Mouse (Mus musculus): Measurements from ENCODE around the gene Ddi2.

The Ddi2 gene

GRCm38 (mm10) chr4:141651944-141652343 is 71.3 kb downstream of the Ddi2 start:
- DNase-seq, result no peak

GRCm38 (mm10) chr4:141651286-141651685 is 71.9 kb downstream of the Ddi2 start:
- no peak for DNase-seq

GRCm38 (mm10) chr4:141649244-141649643 is 74.0 kb downstream of the Ddi2 start:
- DNase-seq, result peak; percentile 67

- no peak for DNase-seq
Observed at GRCm38 (mm10) chr4:141648262-141648661, 75.0 kb downstream of the Ddi2 start.

GRCm38 (mm10) chr4:141647187-141647586 is 76.0 kb downstream of the Ddi2 start:
- DNase-seq, result no peak

GRCm38 (mm10) chr4:141645988-141646387 is 77.2 kb downstream of the Ddi2 start:
- no peak for DNase-seq

- peak; percentile 39 for DNase-seq
Observed at GRCm38 (mm10) chr4:141643118-141643855, 79.9 kb downstream of the Ddi2 start.

GRCm38 (mm10) chr4:141641961-141642811 is 81.0 kb downstream of the Ddi2 start:
- no peak for DNase-seq

- no peak for DNase-seq
Observed at GRCm38 (mm10) chr4:141641353-141641771, 81.9 kb downstream of the Ddi2 start.

- no peak for DNase-seq
Observed at GRCm38 (mm10) chr4:141639474-141639873, 83.7 kb downstream of the Ddi2 start.

GRCm38 (mm10) chr4:141636693-141637092 is 86.5 kb downstream of the Ddi2 start:
- DNase-seq, result no peak

- DNase-seq, result no peak
Observed at GRCm38 (mm10) chr4:141635991-141636390, 87.2 kb downstream of the Ddi2 start.

GRCm38 (mm10) chr4:141632111-141632873 is 90.9 kb downstream of the Ddi2 start:
- DNase-seq, result no peak

GRCm38 (mm10) chr4:141631250-141631649 is 92.0 kb downstream of the Ddi2 start:
- DNase-seq, result no peak

GRCm38 (mm10) chr4:141630021-141630420 is 93.2 kb downstream of the Ddi2 start:
- no peak for DNase-seq

- no peak for DNase-seq
Observed at GRCm38 (mm10) chr4:141628661-141629060, 94.6 kb downstream of the Ddi2 start.
